Mouse (Mus musculus) MEL (cell line): ENCODE measurements at regions not wholly inside any gene's neighbourhood (a gene's known extent, or its start where the extent isn't known, plus 50 kb on each side); places are given as distances from the start of the nearest gene placed in this dataset.
A peak's percentile ranks its signal among the peaks of the same experiment; 100 is the strongest.

ENCODE experiments used
- DNase-seq: peaks from one replicate; pipeline ENCODE4 v3.0.0; 2011; ENCODE audit warnings: low read depth, low spot score
- H3K27ac ChIP-seq: 2 replicates; pipeline ENCODE4 v1.5.1; 2012; ENCODE audit warnings: low read depth, mild to moderate bottlenecking, control low read depth, low read length, moderate library complexity; ENCODE audit not compliant: control insufficient read depth
- H3K27me3 ChIP-seq, 2 experiments: fragments of 150-350 bp in 1 of 2; sonication (generic) in 1 of 2; 2 replicates each; pipeline ENCODE4 v1.6.1; 2012; ENCODE audit warnings: low read length in 2 of 2, mild to moderate bottlenecking in 2 of 2, improper control_type of control experiment in 1 of 2, moderate library complexity in 1 of 2; ENCODE audit not compliant: insufficient read depth in 2 of 2, control insufficient read depth in 1 of 2
- H3K36me3 ChIP-seq, 2 experiments: 2 replicates each; pipeline ENCODE4 v1.6.1; 2012 to 2014; ENCODE audit warnings: low read length in 2 of 2, improper control_type of control experiment in 1 of 2, inconsistent platforms in 1 of 2, mild to moderate bottlenecking in 1 of 2; ENCODE audit not compliant: insufficient read depth in 2 of 2, control insufficient read depth in 1 of 2
- H3K4me1 ChIP-seq, 2 experiments: fragments of 150-350 bp in 1 of 2; sonication (generic) in 1 of 2; 2 replicates each; pipeline ENCODE4 v1.6.1; 2012; ENCODE audit warnings: low read length in 2 of 2, improper control_type of control experiment in 1 of 2, mild to moderate bottlenecking in 1 of 2; ENCODE audit not compliant: insufficient read depth in 2 of 2, control insufficient read depth in 1 of 2
- H3K4me3 ChIP-seq, 2 experiments: fragments of 150-350 bp in 1 of 2; sonication (generic) in 1 of 2; 2 replicates each; pipeline ENCODE4 v1.5.1; 2012; ENCODE audit warnings: low read depth in 2 of 2, low read length in 2 of 2, mild to moderate bottlenecking in 2 of 2, moderate library complexity in 2 of 2, control low read depth in 1 of 2, improper control_type of control experiment in 1 of 2; ENCODE audit not compliant: control insufficient read depth in 1 of 2, insufficient read depth in 1 of 2
- H3K79me2 ChIP-seq: 2 replicates; pipeline ENCODE4 v1.6.1; 2012; ENCODE audit warnings: mild to moderate bottlenecking, low read length, moderate library complexity; ENCODE audit not compliant: control insufficient read depth, poor library complexity, insufficient read depth
- H3K9ac ChIP-seq: 2 replicates; pipeline ENCODE4 v1.6.1; 2012; ENCODE audit warnings: low read depth, mild to moderate bottlenecking, control low read depth, low read length, moderate library complexity; ENCODE audit not compliant: control insufficient read depth, poor library complexity, severe bottlenecking
- H3K9me3 ChIP-seq: fragments of 150-350 bp; sonication (generic); replicated peaks from 2 replicates; pipeline ENCODE4 v1.6.1; 2012; ENCODE audit warnings: mild to moderate bottlenecking, low read length, improper control_type of control experiment, moderate library complexity; ENCODE audit not compliant: insufficient read depth
- BHLHE40 ChIP-seq: IDR thresholded peaks from 2 replicates; pipeline ENCODE4 v1.6.1; 2012; ENCODE audit warnings: low read depth, mild to moderate bottlenecking, inconsistent platforms, low read length, improper control_type of control experiment, borderline replicate concordance
- CHD1 ChIP-seq: IDR thresholded peaks from 2 replicates; pipeline ENCODE4 v1.6.1; 2012; ENCODE audit warnings: low read depth, mild to moderate bottlenecking, inconsistent platforms, low read length, improper control_type of control experiment
- CTCF ChIP-seq, 3 experiments: IDR thresholded peaks in 2 of 3; conservative IDR thresholded peaks in 1 of 3; 2 replicates each; pipeline ENCODE4 v1.5.1; 2011 to 2012; ENCODE audit warnings: low read length in 3 of 3, low read depth in 2 of 3, mild to moderate bottlenecking in 2 of 3, improper control_type of control experiment in 1 of 3, inconsistent platforms in 1 of 3, mixed read lengths in 1 of 3, moderate library complexity in 1 of 3; ENCODE audit not compliant: control insufficient read depth in 1 of 3, insufficient read depth in 1 of 3, poor library complexity in 1 of 3, severe bottlenecking in 1 of 3
- ELF1 ChIP-seq: IDR thresholded peaks from 2 replicates; pipeline ENCODE4 v1.6.1; 2014; ENCODE audit warnings: low read depth, mild to moderate bottlenecking, inconsistent platforms, low read length, improper control_type of control experiment, moderate library complexity
- GATA1 ChIP-seq: IDR thresholded peaks from 2 replicates; pipeline ENCODE4 v1.6.1; 2011; ENCODE audit warnings: low read depth, low read length, improper control_type of control experiment
- HCFC1 ChIP-seq: IDR thresholded peaks from 2 replicates; pipeline ENCODE4 v1.6.1; 2012; ENCODE audit warnings: low read depth, mild to moderate bottlenecking, inconsistent platforms, low read length, improper control_type of control experiment, moderate library complexity
- JUND ChIP-seq: IDR thresholded peaks from 2 replicates; pipeline ENCODE4 v1.6.1; 2011; ENCODE audit warnings: low read depth, mild to moderate bottlenecking, improper control_type of control experiment, low read length
- MAZ ChIP-seq: IDR thresholded peaks from 2 replicates; pipeline ENCODE4 v1.6.1; 2012; ENCODE audit warnings: low read depth, mild to moderate bottlenecking, inconsistent platforms, low read length, improper control_type of control experiment
- RAD21 ChIP-seq: IDR thresholded peaks from 2 replicates; pipeline ENCODE4 v1.6.1; 2011; ENCODE audit warnings: mild to moderate bottlenecking, low read depth, low read length, improper control_type of control experiment
- RCOR1 ChIP-seq: IDR thresholded peaks from 2 replicates; pipeline ENCODE4 v1.6.1; 2012; ENCODE audit warnings: low read depth, mild to moderate bottlenecking, inconsistent platforms, low read length, improper control_type of control experiment
- SIN3A ChIP-seq: IDR thresholded peaks from 2 replicates; pipeline ENCODE4 v1.6.1; 2012; ENCODE audit warnings: low read length, improper control_type of control experiment, inconsistent platforms
- SMC3 ChIP-seq: IDR thresholded peaks from 2 replicates; pipeline ENCODE4 v1.6.1; 2011; ENCODE audit warnings: low read depth, low read length, improper control_type of control experiment
- TBP ChIP-seq: IDR thresholded peaks from 2 replicates; pipeline ENCODE4 v1.8.0; 2011; ENCODE audit warnings: low read depth, low read length, improper control_type of control experiment
- TCF12 ChIP-seq: IDR thresholded peaks from 2 replicates; pipeline ENCODE4 v1.6.1; 2014; ENCODE audit warnings: low read depth, mild to moderate bottlenecking, inconsistent platforms, low read length, improper control_type of control experiment, moderate library complexity
- USF1 ChIP-seq: IDR thresholded peaks from 2 replicates; pipeline ENCODE4 v1.6.1; 2014; ENCODE audit warnings: low read depth, mild to moderate bottlenecking, inconsistent platforms, low read length, improper control_type of control experiment, moderate library complexity
- ZC3H11A ChIP-seq: IDR thresholded peaks from 2 replicates; pipeline ENCODE4 v1.6.1; 2012; ENCODE audit warnings: low read depth, mild to moderate bottlenecking, inconsistent platforms, low read length, improper control_type of control experiment

DNA sequence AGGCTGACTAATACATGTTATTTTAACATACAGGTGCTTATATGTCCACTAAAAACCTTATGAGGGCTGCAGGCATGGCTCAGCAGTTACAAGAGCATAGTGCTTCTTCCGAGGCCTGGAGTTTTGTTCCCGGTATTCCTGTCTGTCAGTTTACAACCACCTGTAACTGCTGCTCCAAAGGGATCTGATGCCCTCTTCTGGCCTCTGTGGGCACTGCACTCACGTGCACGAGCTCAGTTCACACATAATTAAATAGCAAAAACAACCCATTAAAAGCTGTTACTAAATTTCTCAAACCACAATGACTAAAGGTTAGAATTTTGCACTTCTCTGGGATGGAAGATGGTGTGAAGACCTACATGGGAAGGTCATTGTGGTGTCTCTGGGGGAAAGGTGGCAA lies 87.3 kb upstream of the Gas1 start:
- Histone ChIP-seq H3K9ac (no peak overlapping the region), H3K27me3 (no peaks in the 10 kb centered on the region), H3K4me3 (no peak overlapping the region), H3K27ac (no peak overlapping the region), H3K79me2 (no peaks in the 10 kb centered on the region), H3K36me3 (no peaks in the 10 kb centered on the region), H3K9me3 (no peaks in the 10 kb centered on the region), H3K4me1 (no peaks in the 10 kb centered on the region)
- DNase-seq, result peak; percentile 2
- no peak for TF ChIP-seq SIN3A
- no peak for TF ChIP-seq CHD1
- TF ChIP-seq SMC3, result peak; percentile 22; the same call in 1 of the 2 replicates
- TF ChIP-seq USF1, result no peak
- TF ChIP-seq CTCF (IDR thresholded peaks at IDR 0.05 in 2 of 3, conservative IDR thresholded peaks at IDR 0.05 in 1 of 3; ENCODE audit: control insufficient read depth in 1 of 3, insufficient read depth in 1 of 3, low read depth in 2 of 3, low read length in 3 of 3, poor library complexity in 1 of 3, severe bottlenecking in 1 of 3), result peak; percentile 19 to 20 (median 20); a peak in 3 of 6 replicates
- no peak for TF ChIP-seq RCOR1
- TF ChIP-seq ELF1, result no peak
- peak; percentile 53; the same call in 1 of the 2 replicates for TF ChIP-seq BHLHE40
- TF ChIP-seq, all 39 proteins: peak for 3

- no peak for DNase-seq
- TF ChIP-seq GATA1, result no peak
- no peak for TF ChIP-seq TCF12
- no peak for TF ChIP-seq ZC3H11A
- no peak for TF ChIP-seq HCFC1
- no peak for TF ChIP-seq MAZ
- no peak for TF ChIP-seq JUND
- no peak for TF ChIP-seq TBP
- no peak for TF ChIP-seq SMC3
- TF ChIP-seq RAD21, result no peak
- no peak for TF ChIP-seq CHD1
- TF ChIP-seq, all 39 proteins: peak for 0
- Histone ChIP-seq H3K4me3 (no peak overlapping the region), H3K27ac (no peak overlapping the region), H3K27me3 (no peaks in the 10 kb centered on the region), H3K9ac (no peak overlapping the region), H3K36me3 (no peaks in the 10 kb centered on the region), H3K79me2 (no peaks in the 10 kb centered on the region), H3K9me3 (no peaks in the 10 kb centered on the region), H3K4me1 (no peaks in the 10 kb centered on the region)
Measured at GRCm38 (mm10) chr13:60267557-60267956, 90.4 kb upstream of the Gas1 start.

DNA sequence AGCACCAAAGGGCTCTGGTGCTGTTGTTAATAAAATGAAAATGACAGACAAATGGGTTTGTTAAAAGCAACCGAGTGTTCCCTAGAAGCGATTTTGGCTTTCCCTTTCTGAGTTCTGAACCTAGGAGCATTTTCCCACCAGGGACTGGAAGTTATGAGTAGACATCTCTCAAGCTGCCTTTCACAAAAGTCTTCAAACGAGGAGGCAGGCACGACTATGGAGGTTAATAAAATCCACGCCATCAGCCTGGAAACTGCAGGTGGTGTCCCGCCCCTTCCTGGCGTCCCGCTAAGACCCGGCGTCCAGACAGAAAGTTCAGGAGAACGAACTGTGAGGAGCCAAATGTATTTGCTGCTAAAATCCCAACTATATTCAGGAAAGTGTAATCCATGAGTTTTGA lies 91.1 kb upstream of the Gas1 start:
- TF ChIP-seq RCOR1 (no peak), HCFC1 (no peak)
- H3K36me3 ChIP-seq, result no peaks in the 10 kb centered on the region
- no peak overlapping the region for H3K4me3 ChIP-seq
- H3K27me3 ChIP-seq, result no peaks in the 10 kb centered on the region
- no peak overlapping the region for H3K27ac ChIP-seq
- no peaks in the 10 kb centered on the region for H3K79me2 ChIP-seq
- H3K9me3 ChIP-seq, result no peaks in the 10 kb centered on the region
- no peak overlapping the region for H3K9ac ChIP-seq
- H3K4me1 ChIP-seq, result no peaks in the 10 kb centered on the region
- DNase-seq, result no peak
